Mouse (Mus musculus) lung, adult 2 months (tissue): Measurements from ENCODE around the gene D11Wsu47e.

ENCODE experiments used
- CTCF ChIP-seq: fragments of 200-500 bp; IDR thresholded peaks from 2 replicates; pipeline ENCODE4 v1.5.1; 2011; ENCODE audit warnings: mild to moderate bottlenecking, low read length, control low read depth; ENCODE audit not compliant: insufficient read depth
- POLR2A ChIP-seq: fragments of 200-500 bp; IDR thresholded peaks from 2 replicates; pipeline ENCODE4 v1.6.1; 2011; ENCODE audit warnings: low read depth, mild to moderate bottlenecking, control low read depth, low read length, borderline replicate concordance; ENCODE audit errors: extremely low read depth

GRCm38 (mm10) chr11:113722405-113723090 lies 38.3 kb downstream of the D11Wsu47e start:
- no peak for TF ChIP-seq POLR2A
- TF ChIP-seq CTCF: no peak
